Mouse (Mus musculus) brain, adult 2 months (tissue): ENCODE measurements around the gene Gm21915.

Source experiments
- DNase-seq: peaks from one replicate; pipeline ENCODE4 v3.0.0; 2011; ENCODE audit warnings: low read depth, low spot score

Gene Gm21915

DNA sequence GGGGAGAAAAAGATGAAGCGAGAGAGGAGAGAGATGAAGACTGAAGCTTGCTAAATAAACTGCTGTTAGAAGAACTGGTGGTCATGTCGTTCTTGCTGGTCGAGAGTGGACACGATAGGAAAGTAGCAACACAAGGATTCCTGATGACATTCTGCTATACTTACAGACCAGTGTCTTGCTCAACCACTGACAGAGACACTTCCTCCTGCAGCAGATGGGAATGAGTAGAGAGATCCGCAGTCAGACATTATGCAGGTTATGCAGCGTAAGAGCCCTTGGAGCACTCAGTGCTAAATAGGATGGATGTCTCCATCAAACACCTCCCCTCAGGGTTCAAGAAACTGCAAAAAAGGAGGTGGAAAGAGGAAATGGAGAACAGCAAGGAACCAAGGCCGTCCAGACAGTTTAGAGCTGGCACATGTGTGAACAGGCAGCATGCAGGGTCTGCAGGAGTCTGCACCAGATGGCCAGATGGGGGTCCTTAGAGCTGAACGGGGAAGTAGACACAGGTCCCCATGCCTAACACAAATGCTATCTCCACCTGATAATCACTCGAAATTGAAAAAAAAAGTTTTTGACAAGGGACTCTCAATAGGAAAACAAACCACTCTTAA is 4.1 kb upstream of the Gm21915 start:
- no peak for DNase-seq

DNA sequence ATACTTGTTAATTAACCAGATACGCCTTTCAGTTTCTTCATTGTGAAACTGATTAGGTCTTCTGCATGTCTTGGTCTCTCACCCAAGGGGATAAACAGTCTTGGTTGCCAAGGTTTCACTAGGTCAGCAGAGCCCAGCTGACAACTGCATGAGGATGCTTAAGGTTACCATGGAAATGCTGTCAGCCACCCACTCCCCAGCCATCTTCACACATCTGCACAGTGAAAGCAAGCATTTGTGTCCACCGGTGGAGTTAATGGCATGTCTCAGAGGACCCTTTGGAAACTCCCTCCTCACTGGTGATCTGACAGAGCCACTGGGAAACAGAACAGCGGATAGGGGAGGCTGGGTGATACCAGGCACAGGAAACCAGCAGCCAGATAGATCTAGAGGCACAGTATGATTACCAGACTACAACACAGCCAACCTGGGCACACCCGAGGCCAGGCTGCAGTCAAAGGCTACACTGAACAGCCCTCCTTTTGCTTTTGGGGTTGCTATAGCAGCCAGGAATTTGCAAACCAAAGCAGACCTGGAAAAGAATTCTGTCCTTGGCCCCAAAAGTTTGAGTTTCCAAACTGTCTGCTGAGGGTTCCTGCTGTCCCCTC is 1.0 kb downstream of the Gm21915 start:
- no peak for DNase-seq

- DNase-seq: peak; percentile 56
Observed at GRCm38 (mm10) chr9:40675203-40675958, 5.0 kb downstream of the Gm21915 start.

- peak; percentile 52 for DNase-seq
Observed at GRCm38 (mm10) chr9:40678653-40679052, 8.2 kb downstream of the Gm21915 start.

GRCm38 (mm10) chr9:40685801-40686420 is 15.5 kb downstream of the Gm21915 start, which contains the start of gene Clmp:
TSS of gene Clmp (plus strand) at chr9:40685962.
- DNase-seq: peak; percentile 71

GRCm38 (mm10) chr9:40686421-40686899 is 16.0 kb downstream of the Gm21915 start:
- peak; percentile 57 for DNase-seq

DNA sequence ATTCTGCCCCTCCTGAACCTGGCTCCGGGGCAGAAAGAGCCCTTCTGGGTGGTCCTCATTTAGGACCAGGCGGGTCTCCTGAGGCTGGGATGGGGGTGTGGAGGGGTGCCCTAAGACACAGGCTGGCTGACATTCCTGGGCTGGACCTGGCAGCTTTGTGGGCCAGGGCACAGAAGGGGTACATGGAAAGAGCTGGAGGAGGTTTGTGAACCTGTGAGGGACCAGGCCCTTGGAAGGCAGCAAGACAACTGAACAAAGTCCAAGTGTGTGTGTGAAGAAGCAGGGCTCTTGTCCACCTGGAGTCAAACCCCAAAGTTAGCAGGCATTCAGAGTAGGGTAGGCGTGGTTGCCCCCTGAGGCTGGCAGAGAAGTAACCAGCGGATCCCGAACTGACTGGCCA is 16.6 kb downstream of the Gm21915 start:
- DNase-seq: no peak

DNA sequence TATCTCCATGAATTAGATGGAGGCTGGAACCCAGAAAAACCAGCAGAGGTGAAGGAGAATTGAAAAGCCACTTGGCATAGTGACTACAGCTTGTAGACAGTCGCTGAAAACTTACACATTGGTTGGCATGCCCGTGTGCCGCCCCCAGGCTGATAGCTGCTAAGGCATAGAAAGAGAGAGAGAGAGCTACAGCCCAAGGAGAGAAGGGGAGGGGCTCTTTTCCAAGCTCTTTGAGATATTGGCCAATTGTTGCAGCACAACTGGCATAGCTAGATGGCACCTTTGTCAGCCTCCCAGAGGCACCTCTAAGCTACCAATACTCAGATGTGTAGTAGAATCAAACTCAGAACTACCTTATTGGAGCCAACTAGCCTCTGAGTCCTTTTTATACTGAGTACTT is 17.1 kb downstream of the Gm21915 start:
- peak; percentile 63 for DNase-seq

GRCm38 (mm10) chr9:40690511-40690910 is 20.1 kb downstream of the Gm21915 start:
- no peak for DNase-seq

DNA sequence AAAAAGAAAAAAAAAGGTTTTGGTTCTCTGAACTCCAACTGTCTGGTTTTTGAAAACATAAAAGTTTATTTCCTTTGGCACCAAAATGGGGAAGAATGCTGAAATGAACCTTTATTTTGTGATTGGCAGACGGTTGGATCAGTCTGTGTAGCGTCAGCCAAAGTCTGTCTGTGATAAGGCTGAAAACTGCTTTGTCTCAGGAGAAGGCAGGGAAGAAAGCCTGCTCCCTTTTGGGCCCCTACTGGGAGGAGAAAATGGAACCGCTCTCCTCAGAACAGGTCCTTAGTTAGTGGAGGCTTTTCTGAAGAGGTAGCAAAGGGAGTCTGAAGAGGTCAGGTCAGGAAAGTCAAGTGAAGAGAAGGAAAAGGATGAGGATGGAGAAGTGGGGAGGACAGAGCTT is 22.6 kb downstream of the Gm21915 start:
- DNase-seq: no peak

- DNase-seq: peak; percentile 67
Observed at GRCm38 (mm10) chr9:40693768-40694167, 23.4 kb downstream of the Gm21915 start.

GRCm38 (mm10) chr9:40694284-40694683 is 23.9 kb downstream of the Gm21915 start:
- DNase-seq: no peak

GRCm38 (mm10) chr9:40696086-40696485 is 25.7 kb downstream of the Gm21915 start:
- DNase-seq: no peak

GRCm38 (mm10) chr9:40699194-40699593 is 28.8 kb downstream of the Gm21915 start:
- DNase-seq: no peak

GRCm38 (mm10) chr9:40700253-40700652 is 29.8 kb downstream of the Gm21915 start:
- no peak for DNase-seq

DNA sequence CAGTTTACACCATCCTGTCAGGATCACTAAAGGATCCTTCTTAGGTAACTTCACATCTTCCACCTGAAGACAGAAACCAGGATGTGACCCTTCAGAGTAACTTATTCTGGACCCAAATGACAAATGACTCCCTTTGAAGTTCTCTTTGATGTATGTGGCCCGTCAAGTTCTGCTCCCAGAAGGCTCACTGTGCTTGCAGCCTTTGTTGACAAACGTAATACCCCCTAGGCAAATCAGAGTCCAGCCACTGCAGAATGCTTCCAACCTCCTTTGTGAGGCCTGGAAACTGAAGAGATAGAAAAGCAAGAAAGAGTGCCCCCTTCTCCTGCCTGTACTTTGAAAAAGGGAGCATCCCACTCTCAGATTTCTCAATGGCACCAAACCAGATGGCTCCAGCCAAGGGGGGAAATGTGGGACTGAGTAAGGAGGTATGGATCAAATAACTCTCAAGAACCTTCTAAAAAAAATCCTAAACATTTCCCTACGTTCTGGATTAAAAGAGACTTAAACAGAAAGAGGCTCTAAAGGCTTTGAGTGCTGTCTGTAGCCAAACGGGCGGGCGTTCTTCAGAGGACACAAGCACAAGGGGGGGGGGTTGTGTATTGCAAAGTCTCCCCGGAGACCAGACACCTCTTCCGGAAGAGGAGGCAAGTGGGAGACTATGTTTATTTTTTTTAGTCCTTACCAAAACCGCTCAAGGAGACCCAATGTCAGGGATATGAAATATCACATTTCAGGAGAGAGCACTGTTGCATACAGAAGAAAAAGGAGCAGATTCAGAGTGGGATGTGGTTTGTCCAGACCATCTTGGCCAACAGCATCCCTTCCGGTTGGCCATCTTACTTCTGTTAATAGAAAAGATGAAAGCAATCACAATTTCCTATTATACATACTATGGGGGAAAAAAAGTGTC is 34.2 kb downstream of the Gm21915 start:
- DNase-seq: no peak

- DNase-seq: peak; percentile 66
Observed at GRCm38 (mm10) chr9:40708448-40709140, 38.2 kb downstream of the Gm21915 start.

- no peak for DNase-seq
Observed at GRCm38 (mm10) chr9:40709141-40709537, 38.7 kb downstream of the Gm21915 start.

DNA sequence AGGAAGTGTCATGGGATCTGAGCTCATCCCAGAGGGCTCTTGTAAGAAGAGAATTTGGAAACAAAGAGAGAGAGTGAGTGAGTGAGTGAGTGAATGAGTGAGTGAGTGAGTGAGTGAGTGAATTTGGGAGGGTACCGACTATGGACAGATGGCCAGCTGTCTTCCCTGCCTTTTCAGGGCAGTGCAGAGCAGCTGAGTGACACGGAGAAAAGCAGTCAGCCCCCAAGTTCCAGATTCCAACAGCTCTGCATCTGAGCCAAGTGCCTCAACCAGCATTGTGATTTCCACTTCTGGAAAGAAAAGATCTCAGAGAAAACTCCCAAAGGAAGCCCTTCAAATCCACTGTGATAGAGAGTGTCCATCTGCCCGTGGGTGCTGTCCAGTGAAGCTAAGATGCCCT is 39.2 kb downstream of the Gm21915 start:
- no peak for DNase-seq

DNA sequence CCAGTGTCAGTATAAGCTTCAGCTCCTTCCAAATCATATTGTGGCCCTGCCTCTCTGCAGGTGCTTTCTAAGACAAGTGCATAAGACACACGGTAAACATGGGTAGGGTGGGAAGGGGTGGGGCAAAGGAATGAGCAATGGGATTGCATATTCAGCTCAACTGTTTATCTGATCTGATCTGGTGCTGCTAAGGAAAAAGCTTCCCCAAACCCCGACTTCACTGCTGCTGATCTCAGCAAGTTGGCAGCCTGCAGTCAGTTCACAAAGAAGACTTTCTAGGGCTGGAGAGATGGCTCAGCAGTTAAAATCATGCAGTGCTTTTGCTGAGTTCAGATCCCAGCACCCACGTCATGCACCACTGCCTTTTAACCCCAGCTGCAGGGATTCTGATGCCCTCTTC is 39.6 kb downstream of the Gm21915 start:
- no peak for DNase-seq

DNA sequence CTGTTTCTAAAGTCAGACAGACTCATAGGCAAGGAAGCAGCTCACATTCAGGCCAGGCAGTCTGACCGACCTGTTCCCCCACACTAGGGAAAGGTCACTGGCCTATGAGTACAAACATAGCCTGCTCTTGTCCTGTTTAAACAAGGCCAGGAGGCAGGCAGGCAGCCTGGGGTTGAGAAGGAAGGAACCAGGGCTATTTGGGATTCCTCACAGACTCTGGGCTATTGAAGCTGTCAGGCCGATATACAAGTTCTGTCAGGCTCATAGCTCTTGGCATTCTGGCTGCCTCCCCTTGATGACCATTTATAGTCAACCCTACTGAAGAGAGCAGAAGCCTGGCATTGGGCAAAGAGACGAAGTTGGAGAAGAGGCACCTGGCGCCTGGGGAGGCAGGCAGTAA is 41.2 kb downstream of the Gm21915 start:
- DNase-seq: no peak
